Mouse (Mus musculus): ENCODE results near the gene Impdh1. TPM values are rescaled to one million over a fixed set of nuclear protein-coding genes. Genes with fewer than 3 reads are reported as not detected.
A peak's percentile ranks its signal among the peaks of the same experiment; 100 is the strongest.
"Not testable (repeated sequence)": the region's sequence is repeated elsewhere in the genome, so short reads cannot be mapped to it uniquely, and the experiment has no call there.

Impdh1 gene
- polyA plus RNA-seq, 1 experiment from 2014 or later, result 44.9 TPM

DNA sequence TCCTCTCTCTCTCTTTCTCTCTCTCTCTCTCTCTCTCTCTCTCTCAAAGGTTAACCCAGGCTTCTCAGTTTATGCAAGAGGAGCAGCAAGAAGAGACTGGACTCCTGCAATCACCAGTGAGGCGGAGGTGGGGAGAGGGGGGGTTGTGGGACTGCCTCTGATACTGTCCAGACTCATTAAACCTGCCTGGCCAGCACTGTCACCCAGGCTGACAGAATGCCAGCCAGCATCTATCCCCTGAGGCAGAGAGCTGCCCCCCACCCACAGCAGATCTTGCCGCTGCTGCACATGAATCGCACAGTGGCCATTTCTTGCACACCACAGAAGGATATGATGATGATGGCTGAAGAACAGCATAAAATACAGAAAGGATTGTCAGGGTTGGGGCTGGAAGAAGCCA is 41.1 kb downstream of the Impdh1 start:
- no peak overlapping the region for H3K27ac ChIP-seq
- no peak overlapping the region for H3K4me3 ChIP-seq (replicated peaks)
- H3K4me2 ChIP-seq, result no peak overlapping the region
- WGBS, result 82% methylated on average over 3 of the region's 3 CpGs
- H3K36me3 ChIP-seq, result no peaks in the 10 kb centered on the region
- ATAC-seq (replicated peaks; ENCODE audit: low FRiP score), result no peak
- no peaks in the 10 kb centered on the region for H3K9me3 ChIP-seq (replicated peaks)
- no peak overlapping the region for H3K9ac ChIP-seq
- H3K4me1 ChIP-seq, result peaks cover 32% of the 10 kb centered on the region
- peaks cover 93% of the 10 kb centered on the region for H3K27me3 ChIP-seq

DNA sequence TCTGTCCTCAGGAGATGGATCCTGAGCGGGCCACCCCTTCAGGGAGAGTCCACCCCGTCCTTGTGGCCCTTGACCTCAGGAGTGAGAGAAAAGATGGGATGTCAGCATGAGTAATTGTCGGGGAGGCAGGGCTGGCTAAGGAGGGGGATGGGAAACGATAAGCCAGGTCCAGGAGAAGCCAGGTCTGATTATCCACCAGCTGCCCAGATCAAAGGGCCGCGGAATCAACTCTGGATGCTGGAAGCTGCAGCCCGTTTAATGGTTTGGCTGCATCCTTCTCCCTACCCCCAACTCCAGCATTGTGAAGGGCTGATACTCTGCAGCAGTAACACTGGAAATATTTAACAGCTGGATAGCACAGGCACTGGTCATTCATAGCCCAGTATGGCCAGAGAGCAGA is 41.8 kb downstream of the Impdh1 start:
- H3K27me3 ChIP-seq, result peaks cover 93% of the 10 kb centered on the region

DNA sequence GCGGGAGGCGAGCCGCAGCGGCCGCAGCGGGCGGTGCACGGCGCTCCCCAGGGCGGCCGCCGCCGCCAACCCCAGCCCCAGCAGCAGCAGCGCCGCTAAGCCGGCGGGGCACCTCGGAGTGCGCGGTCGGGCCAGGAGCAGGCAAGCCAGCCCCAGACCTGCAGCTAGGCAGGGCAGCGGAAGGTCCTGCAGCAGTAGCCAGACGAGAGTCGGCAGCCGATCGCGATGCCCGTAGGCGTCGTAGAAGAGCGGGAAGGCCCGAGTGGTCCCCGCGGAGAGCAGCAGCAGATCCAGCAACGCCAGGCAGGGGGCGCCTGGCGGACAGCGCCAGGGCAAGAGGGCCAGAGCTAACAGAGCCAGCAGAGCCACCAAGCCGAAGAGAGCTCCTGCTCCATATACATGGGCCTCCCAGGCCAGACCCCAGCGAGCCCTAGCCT is 45.2 kb downstream of the Impdh1 start:
- no peak overlapping the region for H3K27ac ChIP-seq
- H3K36me3 ChIP-seq, result no peaks in the 10 kb centered on the region
- H3K9me3 ChIP-seq (replicated peaks), result no peaks in the 10 kb centered on the region
- peaks cover 22% of the 10 kb centered on the region for H3K4me1 ChIP-seq
- peaks cover 95% of the 10 kb centered on the region for H3K27me3 ChIP-seq
- peak overlapping the region; percentile 100 for H3K4me2 ChIP-seq
- H3K9ac ChIP-seq, result peak overlapping the region; percentile 51
- H3K4me3 ChIP-seq (replicated peaks), result peak overlapping the region; percentile 55
- under 1% methylated on average over 40 of the region's 40 CpGs for WGBS
- ATAC-seq (replicated peaks; ENCODE audit: low FRiP score), result peak; percentile 86

More for the DNA sequence above, 41.8 kb downstream of the Impdh1 start:
- Histone ChIP-seq H3K27ac (no peak overlapping the region), H3K9ac (no peak overlapping the region), H3K4me2 (no peak overlapping the region), H3K4me1 (peaks cover 35% of the 10 kb centered on the region), H3K36me3 (no peaks in the 10 kb centered on the region), H3K9me3 (replicated peaks) (no peaks in the 10 kb centered on the region), H3K4me3 (replicated peaks) (no peak overlapping the region)
- WGBS, result 12% methylated on average over 7 of the region's 7 CpGs
- ATAC-seq (replicated peaks; ENCODE audit: low FRiP score), result no peak

DNA sequence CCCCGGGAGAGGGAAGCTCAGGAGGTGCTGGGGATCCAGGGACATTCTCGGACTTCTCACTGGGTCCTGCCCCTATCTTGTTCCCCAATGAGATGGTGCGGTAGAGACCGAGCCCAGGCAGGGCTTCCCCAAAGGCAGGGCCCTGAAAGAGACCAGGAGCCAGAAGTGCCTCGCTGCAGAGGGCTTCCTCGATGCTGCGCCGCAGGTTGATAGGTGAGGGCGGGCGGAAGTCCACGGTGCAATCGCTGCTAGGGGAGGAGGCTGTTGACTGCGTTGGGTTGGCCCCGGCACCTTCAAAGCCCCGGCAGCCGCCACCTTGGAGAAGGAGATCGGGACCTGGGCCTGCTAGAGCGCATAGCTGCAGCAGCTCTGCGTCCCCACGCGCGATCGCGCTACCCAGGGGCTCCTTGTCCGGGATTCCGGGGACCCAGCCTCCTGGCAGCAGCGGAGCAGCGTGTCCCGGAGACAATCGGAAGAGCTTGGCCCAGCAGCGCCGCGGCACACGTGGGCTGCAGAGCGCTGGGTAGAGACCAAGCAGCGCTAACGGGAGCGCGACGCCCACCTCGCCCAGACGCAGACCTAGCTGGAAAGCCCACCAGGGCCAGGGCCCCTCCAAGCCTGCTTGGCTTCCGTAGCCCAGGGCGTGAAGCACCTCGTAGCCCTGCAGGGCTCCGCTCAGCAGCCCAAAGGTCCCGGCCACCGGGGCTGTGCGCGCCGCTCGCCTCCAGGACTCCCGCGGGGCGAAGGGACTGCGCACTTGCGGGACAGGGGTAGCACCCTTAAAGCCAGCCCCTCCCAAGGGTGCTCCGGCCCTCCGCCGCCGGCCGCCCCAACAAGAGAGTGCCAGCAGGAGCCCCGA is 45.9 kb downstream of the Impdh1 start:
- Histone ChIP-seq H3K36me3 (no peaks in the 10 kb centered on the region), H3K27me3 (peaks cover 88% of the 10 kb centered on the region), H3K4me3 (replicated peaks) (peak overlapping the region; percentile 55), H3K9ac (peak overlapping the region; percentile 51), H3K4me2 (peak overlapping the region; percentile 100), H3K4me1 (peaks cover 22% of the 10 kb centered on the region), H3K9me3 (replicated peaks) (no peaks in the 10 kb centered on the region), H3K27ac (no peak overlapping the region)
- ATAC-seq (replicated peaks; ENCODE audit: low FRiP score), result peak; percentile 47
- under 1% methylated on average over 63 of the region's 63 CpGs for WGBS

DNA sequence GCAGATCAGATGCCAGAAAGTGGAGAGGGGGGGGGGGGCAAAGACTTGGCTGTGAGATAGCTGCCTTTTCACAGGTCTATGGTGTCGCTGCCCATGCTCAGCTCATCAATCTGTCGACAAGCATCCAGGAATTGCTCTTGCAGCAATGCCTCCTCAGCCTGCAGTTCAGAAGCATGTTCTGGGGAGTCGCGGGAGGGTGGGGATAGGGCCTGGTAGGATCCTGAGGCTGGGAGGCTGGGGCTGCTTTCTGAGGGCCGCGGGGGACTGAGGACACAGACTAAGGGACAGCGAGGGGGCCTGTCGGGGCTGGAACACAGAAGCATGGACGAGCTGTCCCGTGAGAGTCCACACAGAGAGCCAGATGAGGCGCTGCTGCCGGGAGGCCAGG is 46.5 kb downstream of the Impdh1 start:
- H3K4me2 ChIP-seq, result peak overlapping the region; percentile 100
- no peak overlapping the region for H3K9ac ChIP-seq
- ATAC-seq (replicated peaks; ENCODE audit: low FRiP score), result no peak
- no peak overlapping the region for H3K27ac ChIP-seq
- WGBS, result 8% methylated on average over 12 of the region's 12 CpGs
- H3K27me3 ChIP-seq, result peaks cover 82% of the 10 kb centered on the region
- no peaks in the 10 kb centered on the region for H3K36me3 ChIP-seq
- no peaks in the 10 kb centered on the region for H3K9me3 ChIP-seq (replicated peaks)
- peaks cover 26% of the 10 kb centered on the region for H3K4me1 ChIP-seq
- peak overlapping the region; percentile 55 for H3K4me3 ChIP-seq (replicated peaks)

DNA sequence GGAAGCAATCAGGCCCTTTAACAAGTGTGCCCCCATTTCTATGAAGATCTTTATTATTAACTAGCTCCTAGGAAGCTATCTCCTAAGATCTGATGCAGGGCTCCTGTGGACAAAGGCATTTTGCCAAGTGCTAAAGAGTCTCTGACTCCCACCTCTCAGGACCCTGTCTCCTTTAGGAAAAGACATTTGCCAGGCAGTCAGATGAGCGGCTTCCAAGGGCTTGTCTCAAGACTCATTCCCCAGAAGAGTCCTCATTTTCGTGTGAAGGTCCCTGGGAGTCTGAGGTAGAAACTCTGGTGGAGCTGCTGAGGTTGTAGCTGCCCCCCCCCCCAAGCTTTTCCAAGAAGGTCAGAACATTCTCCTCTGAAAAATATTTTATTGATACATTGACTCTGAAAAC is 47.3 kb downstream of the Impdh1 start:
- peaks cover 75% of the 10 kb centered on the region for H3K27me3 ChIP-seq
- H3K9me3 ChIP-seq (replicated peaks), result no peaks in the 10 kb centered on the region
- no peak overlapping the region for H3K4me2 ChIP-seq
- H3K27ac ChIP-seq, result no peak overlapping the region
- peaks cover 28% of the 10 kb centered on the region for H3K4me1 ChIP-seq
- no peaks in the 10 kb centered on the region for H3K36me3 ChIP-seq
- ATAC-seq (replicated peaks; ENCODE audit: low FRiP score), result no peak
- H3K9ac ChIP-seq, result no peak overlapping the region
- WGBS, result 46% methylated on average over 2 of the region's 2 CpGs
- no peak overlapping the region for H3K4me3 ChIP-seq (replicated peaks)

DNA sequence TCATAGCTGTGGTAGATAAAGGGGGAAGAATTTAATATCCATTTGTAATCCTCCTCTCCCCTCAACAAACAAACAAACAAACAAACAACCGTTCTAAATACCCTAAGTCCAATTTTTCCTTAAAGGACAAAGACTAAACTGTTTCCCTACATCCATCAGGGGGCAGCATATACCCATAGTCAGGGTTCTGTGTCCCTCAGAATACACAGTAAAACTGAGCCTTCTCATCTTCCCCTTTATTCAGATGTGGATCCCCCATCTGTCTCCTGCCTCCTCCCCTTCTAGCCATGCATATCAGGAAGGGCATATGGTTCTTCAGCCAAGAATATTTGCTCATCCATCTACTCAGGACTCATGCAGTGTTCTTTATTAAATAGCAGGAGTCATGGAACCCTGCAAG is 50.0 kb downstream of the Impdh1 start:
- 12% methylated on average over 1 of the region's 1 CpGs for WGBS
- peaks cover 33% of the 10 kb centered on the region for H3K4me1 ChIP-seq
- no peaks in the 10 kb centered on the region for H3K36me3 ChIP-seq
- no peak for ATAC-seq (replicated peaks; ENCODE audit: low FRiP score)
- no peak overlapping the region for H3K4me2 ChIP-seq
- no peak overlapping the region for H3K27ac ChIP-seq
- H3K9ac ChIP-seq, result no peak overlapping the region
- no peak overlapping the region for H3K4me3 ChIP-seq (replicated peaks)
- H3K9me3 ChIP-seq (replicated peaks), result no peaks in the 10 kb centered on the region
- peaks cover 48% of the 10 kb centered on the region for H3K27me3 ChIP-seq

DNA sequence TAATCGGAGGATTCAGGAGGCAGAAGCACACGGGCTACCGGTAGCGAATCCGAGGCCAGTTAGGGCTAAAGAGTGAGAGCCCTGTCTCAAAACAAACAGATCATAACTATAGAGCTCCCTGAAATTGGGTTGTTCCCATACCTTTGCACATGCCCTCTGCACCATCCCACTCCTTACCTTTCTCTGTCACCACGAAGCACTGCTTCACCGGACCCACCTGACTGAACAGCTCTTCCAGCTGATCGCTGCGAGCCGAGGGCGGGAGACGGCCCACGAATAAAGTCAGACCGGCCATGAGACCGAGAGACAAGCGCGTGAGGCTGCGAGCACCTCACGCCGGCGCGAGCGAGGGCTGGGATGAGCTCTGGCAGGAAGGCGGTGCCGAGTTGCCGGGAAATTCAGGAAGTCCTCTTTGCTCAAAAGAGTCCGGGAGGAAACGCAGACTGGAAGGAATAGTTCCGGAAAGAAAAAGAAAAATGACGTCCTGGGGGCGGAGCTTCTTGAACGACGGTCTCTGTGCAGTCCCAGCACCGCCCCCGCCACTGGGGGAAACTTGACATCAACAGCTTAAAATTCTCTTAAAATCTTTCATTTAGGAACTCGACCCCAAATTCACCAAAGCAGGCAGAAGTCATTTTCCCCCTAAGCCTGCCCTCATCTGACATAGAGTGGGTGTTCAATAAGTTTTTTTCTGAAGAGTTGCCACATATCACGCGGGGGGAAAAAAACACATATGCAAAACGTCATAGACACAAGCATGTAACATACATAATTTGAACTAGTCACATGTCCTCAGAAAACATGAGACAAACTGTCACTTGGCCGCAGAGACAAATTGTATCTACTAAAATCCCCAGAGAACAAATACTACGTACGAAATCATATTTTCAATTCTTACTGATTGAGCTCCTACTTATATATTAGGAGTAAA is 51.6 kb downstream of the Impdh1 start, which contains the start of gene Rbm28:
TSS of gene Rbm28 (minus strand) at position 693 of the 931 bp plus-strand sequence.
- peak within 1 kb of the TSS; percentile 70 for H3K4me3 ChIP-seq (replicated peaks)
- peak; percentile 86 for ATAC-seq (replicated peaks; ENCODE audit: low FRiP score)
- peak within 1 kb of the TSS; percentile 70 for H3K9ac ChIP-seq
- H3K4me1 ChIP-seq, result peaks cover 17% of the 10 kb centered on the region
- 8% methylated on average over 42 of the region's 42 CpGs for WGBS
- no peaks in the 10 kb centered on the region for H3K9me3 ChIP-seq (replicated peaks)
- H3K27ac ChIP-seq, result no peak within 1 kb of the TSS
- peak within 1 kb of the TSS; percentile 85 for H3K4me2 ChIP-seq
- H3K27me3 ChIP-seq, result peaks cover 32% of the 10 kb centered on the region
- peaks cover 8% of the 10 kb centered on the region for H3K36me3 ChIP-seq

DNA sequence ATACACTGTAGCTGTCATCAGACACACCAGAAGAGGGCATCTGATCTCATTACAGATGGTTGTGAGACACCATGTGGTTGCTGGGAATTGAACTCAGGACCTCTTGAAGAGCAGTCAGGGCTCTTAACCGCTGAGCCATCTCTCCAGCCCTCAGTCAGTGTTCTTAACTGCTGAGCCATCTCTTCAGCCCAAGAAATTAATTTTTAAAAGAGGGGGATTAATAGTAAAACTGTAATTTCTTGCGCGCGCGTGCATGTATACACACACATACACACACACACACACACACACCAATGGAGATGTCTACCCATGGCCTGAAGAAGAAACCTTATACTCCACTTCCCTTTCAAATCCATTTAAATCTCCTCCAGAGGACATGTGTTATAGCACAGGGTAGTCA is 54.9 kb downstream of the Impdh1 start:
- 97% methylated on average over 5 of the region's 5 CpGs for WGBS
- ATAC-seq (replicated peaks; ENCODE audit: low FRiP score), result not testable (repeated sequence)

DNA sequence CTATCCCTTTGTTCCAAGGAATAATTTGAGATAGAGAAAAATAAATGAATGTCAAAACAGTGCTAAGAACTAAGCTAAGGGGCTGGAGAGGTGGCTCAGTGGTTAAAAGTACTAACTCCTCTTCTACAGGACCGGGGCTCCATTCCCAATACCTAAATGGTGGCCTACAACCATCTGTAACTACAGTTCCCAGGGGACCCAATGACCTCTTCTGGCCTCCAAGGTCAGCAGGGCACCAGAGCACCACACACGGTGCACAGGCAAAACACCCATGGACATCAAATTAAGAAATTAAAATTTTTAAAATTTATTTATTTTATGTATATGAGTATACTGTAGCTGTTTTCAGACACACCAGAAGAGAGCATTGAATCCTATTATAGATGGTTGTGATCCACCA is 55.4 kb downstream of the Impdh1 start:
- Histone ChIP-seq H3K4me3 (replicated peaks) (no peak overlapping the region), H3K9ac (no peak overlapping the region), H3K4me2 (no peak overlapping the region), H3K4me1 (peaks cover 17% of the 10 kb centered on the region), H3K9me3 (replicated peaks) (no peaks in the 10 kb centered on the region), H3K36me3 (peaks cover 45% of the 10 kb centered on the region), H3K27me3 (no peaks in the 10 kb centered on the region), H3K27ac (no peak overlapping the region)
- ATAC-seq (replicated peaks; ENCODE audit: low FRiP score), result no peak
- 85% methylated on average over 2 of the region's 2 CpGs for WGBS

More for the DNA sequence above, 54.9 kb downstream of the Impdh1 start:
- not testable (repeated sequence) for H3K9ac ChIP-seq; H3K9me3 ChIP-seq (replicated peaks); H3K4me2 ChIP-seq; H3K27ac ChIP-seq; H3K27me3 ChIP-seq; H3K4me3 ChIP-seq (replicated peaks)
- H3K36me3 ChIP-seq, result peaks cover 40% of the 10 kb centered on the region
- H3K4me1 ChIP-seq, result peaks cover 17% of the 10 kb centered on the region

DNA sequence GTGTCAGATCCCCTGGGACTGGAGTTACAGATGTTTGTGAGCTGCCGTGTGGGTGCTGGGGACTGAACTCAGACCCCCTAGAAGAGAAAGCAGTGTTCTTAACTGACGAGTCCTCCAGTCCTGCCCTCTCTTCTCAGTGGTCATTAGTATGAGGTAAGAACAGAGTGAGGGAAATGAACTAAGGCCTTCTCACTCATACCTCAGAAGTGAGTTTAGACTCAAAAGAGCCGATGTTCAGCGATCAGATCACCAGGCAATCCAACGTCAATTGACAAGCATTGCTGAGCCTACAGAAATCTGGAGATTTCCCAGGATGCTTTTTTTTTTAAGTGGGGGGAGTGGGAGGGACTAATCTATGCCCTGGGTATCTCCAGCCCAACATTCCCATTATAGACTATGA is 59.8 kb downstream of the Impdh1 start:
- WGBS, result 92% methylated on average over 5 of the region's 5 CpGs
- no peak for ATAC-seq (replicated peaks; ENCODE audit: low FRiP score)
- no peak overlapping the region for H3K4me2 ChIP-seq
- no peaks in the 10 kb centered on the region for H3K9me3 ChIP-seq (replicated peaks)
- H3K27ac ChIP-seq, result no peak overlapping the region
- no peaks in the 10 kb centered on the region for H3K27me3 ChIP-seq
- peaks cover 86% of the 10 kb centered on the region for H3K36me3 ChIP-seq
- H3K4me3 ChIP-seq (replicated peaks), result no peak overlapping the region
- H3K9ac ChIP-seq, result no peak overlapping the region
- no peaks in the 10 kb centered on the region for H3K4me1 ChIP-seq
